Mouse (Mus musculus) hindbrain, embryonic 16.5 days (tissue): ENCODE results near the gene R3hdm4. TPM values are rescaled to one million over a fixed set of nuclear protein-coding genes. Genes with fewer than 3 reads are reported as not detected.
A peak's percentile ranks its signal among the peaks of the same experiment; 100 is the strongest.

Experiments used
- ATAC-seq: fragments of 200-750 bp; cut with Nextera tagmentation; 2 replicates; pipeline ENCODE4 v1.8.0; 2017; ENCODE audit warnings: moderate TSS enrichment, moderate library complexity
- H3K27ac ChIP-seq: fragments of 300-500 bp; sonication (generic); 2 replicates; pipeline ENCODE4 v1.5.1; 2014; ENCODE audit warnings: low read depth, mild to moderate bottlenecking, control low read depth, low read length, moderate library complexity
- H3K27me3 ChIP-seq: fragments of 300-500 bp; sonication (generic); replicated peaks from 2 replicates; pipeline ENCODE4 v1.6.1; 2014; ENCODE audit warnings: low read length; ENCODE audit not compliant: control insufficient read depth, insufficient read depth
- H3K36me3 ChIP-seq: fragments of 300-500 bp; sonication (generic); 2 replicates; pipeline ENCODE4 v1.6.1; 2014; ENCODE audit warnings: mild to moderate bottlenecking, low read length, moderate library complexity, mixed read lengths; ENCODE audit not compliant: control insufficient read depth, insufficient read depth
- H3K4me1 ChIP-seq: fragments of 300-500 bp; sonication (generic); 2 replicates; pipeline ENCODE4 v1.6.1; 2014; ENCODE audit warnings: low read depth, low read length; ENCODE audit not compliant: control insufficient read depth, insufficient read depth
- H3K4me2 ChIP-seq: fragments of 300-500 bp; sonication (generic); 2 replicates; pipeline ENCODE4 v1.6.1; 2014; ENCODE audit warnings: mild to moderate bottlenecking, low read length, control low read depth, moderate library complexity
- H3K4me3 ChIP-seq: fragments of 300-500 bp; sonication (generic); 2 replicates; pipeline ENCODE4 v1.5.1; 2014; ENCODE audit warnings: mild to moderate bottlenecking, low read length, control low read depth, moderate library complexity
- H3K9ac ChIP-seq: fragments of 300-500 bp; sonication (generic); 2 replicates; pipeline ENCODE4 v1.6.1; 2014; ENCODE audit warnings: low read depth, mild to moderate bottlenecking, control low read depth, low read length, moderate library complexity
- H3K9me3 ChIP-seq: fragments of 300-500 bp; sonication (generic); 2 replicates; pipeline ENCODE4 v1.6.1; 2014; ENCODE audit warnings: mild to moderate bottlenecking, low read length, moderate library complexity; ENCODE audit not compliant: control insufficient read depth
- WGBS: fragments of 180-500 bp; shearing (Covaris S2); extraction: QIAGEN DNeasy Blood & Tissue Kit; methylation state at CpG from one replicate; pipeline ENCODE4 v1.1.7; 2014; 5-methylcytosine and 5-hydroxymethylcytosine counted together
- polyA plus RNA-seq: library from polyadenylated mRNA; unstranded; fragments of >200 nt; fragmentation: Nextera tagmentation; extraction: Ambion mirVana; gene quantifications from 2 replicates; pipeline ENCODE4 v1.2.1, GENCODE M21; 2015

Gene R3hdm4
- polyA plus RNA-seq, 1 experiment from 2014 or later = 300 TPM

DNA sequence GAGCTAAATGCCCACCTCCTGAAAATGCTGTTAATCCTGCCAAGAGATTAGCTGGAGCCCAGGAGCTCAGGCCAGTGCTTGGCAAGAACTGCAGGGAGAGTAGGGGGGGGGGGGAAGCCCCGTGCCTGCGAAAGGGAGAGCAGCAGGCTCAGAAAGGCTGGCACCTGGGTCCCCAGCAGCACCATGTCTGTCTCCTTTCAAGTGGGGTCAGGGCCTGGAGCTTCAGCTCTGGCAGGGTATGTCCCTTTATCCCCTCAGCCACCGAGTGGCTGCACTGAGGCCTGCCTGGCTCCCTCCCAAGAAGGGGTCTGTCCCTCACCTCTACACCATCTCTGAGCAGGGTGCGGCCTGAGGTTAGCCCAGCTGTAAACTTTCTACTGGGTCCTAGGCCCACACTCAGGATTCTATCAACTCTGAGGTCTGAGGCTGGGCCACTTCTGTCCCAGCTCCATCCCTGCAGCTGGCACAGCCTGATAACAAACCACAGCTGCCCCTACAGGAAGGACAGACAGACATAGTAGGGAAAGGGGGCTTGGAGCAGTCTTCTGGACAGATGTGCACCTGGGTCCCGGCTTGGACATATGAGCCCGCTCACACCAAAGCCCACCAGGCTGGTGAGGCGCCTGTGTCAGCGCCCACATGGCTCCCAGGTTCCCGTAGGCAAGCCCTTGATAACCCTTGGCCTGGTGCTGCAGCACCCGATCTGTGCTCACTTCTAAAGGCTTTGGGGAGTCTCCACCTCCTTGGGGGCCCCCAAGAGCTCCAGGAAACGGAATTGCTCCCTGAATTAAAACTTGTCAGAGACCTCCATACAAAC is 6.7 kb downstream of the R3hdm4 start:
- H3K27ac ChIP-seq = no peak overlapping the region
- WGBS = 65% methylated on average over 11 of the region's 11 CpGs

DNA sequence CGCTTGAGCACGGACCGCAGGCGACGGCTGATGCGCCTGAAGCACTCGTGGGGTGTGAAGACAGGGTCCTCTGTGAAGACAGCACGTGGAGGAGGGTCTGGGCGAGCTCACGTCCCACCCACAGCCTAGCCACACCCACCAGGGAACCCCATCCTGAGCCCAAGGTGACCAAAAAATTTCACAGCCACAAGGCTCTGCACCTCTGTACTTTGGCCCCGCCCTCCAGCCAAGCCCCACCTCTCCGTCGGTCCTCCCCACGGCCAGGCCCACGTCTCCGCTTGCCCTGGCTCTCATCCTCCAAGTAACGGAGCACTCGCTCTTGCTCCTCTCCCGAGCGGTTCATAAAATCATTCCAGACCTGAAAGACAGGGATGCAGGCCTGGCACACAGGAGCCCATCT is 8.6 kb downstream of the R3hdm4 start:
- 71% methylated on average over 20 of the region's 20 CpGs for WGBS
- H3K36me3 ChIP-seq = 0 out of 2 replicates have a peak, but pooled peaks cover 7% of the 10 kb centered on the region
- peaks cover 33% of the 10 kb centered on the region for H3K4me1 ChIP-seq
- H3K27me3 ChIP-seq = no peaks in the 10 kb centered on the region
- no peak overlapping the region for H3K4me2 ChIP-seq
- no peak overlapping the region for H3K9ac ChIP-seq
- no peaks in the 10 kb centered on the region for H3K9me3 ChIP-seq
- no peak for ATAC-seq
- no peak overlapping the region for H3K4me3 ChIP-seq
- no peak overlapping the region for H3K27ac ChIP-seq

More for the DNA sequence above, 6.7 kb downstream of the R3hdm4 start:
- Histone ChIP-seq H3K36me3 (0 out of 2 replicates have a peak, but pooled peaks cover 7% of the 10 kb centered on the region), H3K27me3 (peaks cover 18% of the 10 kb centered on the region), H3K9ac (0 out of 2 replicates have a peak overlapping the region, but pooled peaks have one; percentile 18), H3K9me3 (no peaks in the 10 kb centered on the region), H3K4me3 (no peak overlapping the region), H3K4me2 (no peak overlapping the region), H3K4me1 (peaks cover 30% of the 10 kb centered on the region)
- ATAC-seq = no peak

DNA sequence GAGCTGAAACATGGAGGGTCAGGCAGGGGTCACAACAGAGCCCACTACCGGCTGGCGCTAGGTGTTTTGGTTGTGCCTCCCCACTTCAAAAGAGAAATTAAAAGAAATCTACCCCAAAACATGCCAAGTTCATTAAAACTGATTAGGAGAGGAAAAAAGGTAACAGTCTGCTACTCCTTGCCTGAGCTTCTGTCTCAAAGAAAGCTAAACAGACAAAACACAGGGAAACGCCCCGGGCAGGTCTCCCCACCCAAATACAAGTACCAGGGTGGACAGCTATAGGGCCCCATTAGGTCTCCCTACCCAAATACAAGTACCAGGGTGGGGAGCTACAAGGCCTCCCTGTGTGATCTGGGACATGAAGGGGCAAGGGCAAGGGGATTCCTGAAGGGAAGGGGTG is 10.5 kb downstream of the R3hdm4 start, which contains the start of gene Gm26602:
Gm26602 (plus strand) TSS at position 301 of the 400 bp plus-strand sequence.
- Histone ChIP-seq H3K36me3 (peaks cover 12% of the 10 kb centered on the region), H3K27me3 (no peaks in the 10 kb centered on the region), H3K9ac (peak within 1 kb of the TSS; percentile 54), H3K27ac (peak within 1 kb of the TSS; percentile 85), H3K9me3 (no peaks in the 10 kb centered on the region), H3K4me1 (peaks cover 22% of the 10 kb centered on the region), H3K4me2 (no peak within 1 kb of the TSS), H3K4me3 (no peak within 1 kb of the TSS)
- WGBS = 99% methylated on average over 4 of the region's 4 CpGs
- ATAC-seq = no peak

DNA sequence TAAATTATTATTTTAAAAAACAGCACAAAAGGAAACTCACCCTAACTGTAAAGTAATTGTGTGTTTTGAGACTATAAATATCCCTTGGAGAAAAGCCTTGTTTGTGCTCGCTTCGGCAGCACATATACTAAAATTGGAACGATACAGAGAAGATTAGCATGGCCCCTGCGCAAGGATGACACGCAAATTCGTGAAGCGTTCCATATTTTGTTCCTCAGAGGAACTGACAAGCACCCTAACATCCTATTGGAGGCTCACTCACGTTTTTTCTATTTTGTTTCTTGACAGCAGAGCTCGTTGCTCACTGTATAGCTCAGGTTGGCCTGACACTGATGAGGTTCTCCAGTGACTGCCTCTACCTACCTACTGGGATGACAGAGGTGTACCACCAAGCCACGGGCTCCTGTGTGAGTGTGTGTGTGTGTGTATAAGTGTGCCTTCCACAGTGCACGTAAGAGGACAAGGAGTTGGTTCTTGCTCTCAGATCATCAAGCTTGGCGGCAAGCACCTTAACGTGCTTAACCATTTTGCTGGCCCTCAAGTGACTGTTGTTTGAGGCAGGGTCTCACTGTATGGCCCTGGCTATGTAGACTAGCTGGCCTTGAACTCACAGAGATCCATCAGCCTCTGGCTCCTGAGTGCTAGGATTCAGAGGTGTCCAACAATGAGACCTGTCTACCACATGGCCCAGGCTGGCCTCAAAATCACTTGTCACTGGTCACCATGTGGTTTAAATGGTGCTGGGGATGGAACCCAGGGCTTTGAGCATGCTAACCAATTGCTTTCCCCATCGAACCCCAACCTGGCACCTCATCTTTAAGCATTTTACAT is 11.7 kb downstream of the R3hdm4 start:
- H3K27me3 ChIP-seq = no peaks in the 10 kb centered on the region
- peaks cover 11% of the 10 kb centered on the region for H3K4me1 ChIP-seq
- peak overlapping the region; percentile 85 for H3K27ac ChIP-seq
- no peaks in the 10 kb centered on the region for H3K9me3 ChIP-seq
- peaks cover 20% of the 10 kb centered on the region for H3K36me3 ChIP-seq
- peak overlapping the region; percentile 9 for H3K4me3 ChIP-seq
- H3K4me2 ChIP-seq = peak overlapping the region; percentile 51
- ATAC-seq = peak; percentile 44
- peak overlapping the region; percentile 54 for H3K9ac ChIP-seq
- WGBS = 22% methylated on average over 14 of the region's 14 CpGs

DNA sequence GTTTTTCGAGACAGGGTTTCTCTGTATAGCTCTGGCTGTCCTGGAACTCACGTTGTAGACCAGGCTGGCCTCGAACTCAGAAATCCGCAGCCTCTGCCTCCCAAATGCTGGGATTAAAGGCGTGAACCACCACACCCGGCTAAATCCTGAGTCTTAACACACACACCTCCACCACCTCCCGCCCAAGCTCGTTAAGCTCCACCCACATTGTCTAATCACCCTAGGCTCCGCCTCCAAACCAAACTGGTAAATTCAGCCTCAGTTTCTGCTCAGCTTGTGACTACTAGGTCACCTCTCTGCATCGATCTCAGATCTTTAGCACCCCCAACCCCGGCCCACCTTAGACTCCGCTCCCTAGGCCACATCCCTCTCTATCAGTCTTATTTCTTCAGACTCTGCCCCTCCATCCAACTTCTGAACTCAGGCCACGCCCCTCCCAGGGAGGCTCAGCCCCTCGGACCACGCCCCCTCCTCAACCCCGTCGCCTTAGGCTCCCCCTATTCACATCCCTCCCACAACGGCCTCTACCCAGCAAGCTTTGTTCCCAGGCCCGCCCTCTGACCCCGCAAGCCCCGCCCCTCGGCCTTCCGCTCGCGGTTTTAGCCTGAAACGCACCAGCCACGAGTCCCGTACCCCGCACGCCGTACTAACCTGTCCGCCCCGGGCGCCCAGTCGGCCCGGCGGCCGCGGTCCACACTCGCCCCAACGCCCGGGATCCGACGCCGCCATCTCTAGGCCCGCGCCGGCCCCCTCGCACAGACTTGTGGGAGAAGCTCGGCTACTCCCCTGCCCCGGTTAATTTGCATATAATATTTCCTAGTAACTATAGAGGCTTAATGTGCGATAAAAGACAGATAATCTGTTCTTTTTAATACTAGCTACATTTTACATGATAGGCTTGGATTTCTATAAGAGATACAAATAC is 12.6 kb downstream of the R3hdm4 start, which contains the start of gene Med16:
Med16 (minus strand) TSS at position 757 of the 925 bp plus-strand sequence.
- H3K9me3 ChIP-seq = no peaks in the 10 kb centered on the region
- H3K27me3 ChIP-seq = no peaks in the 10 kb centered on the region
- H3K9ac ChIP-seq = peak within 1 kb of the TSS; percentile 91
- peak within 1 kb of the TSS; percentile 62 for H3K4me3 ChIP-seq
- WGBS = 2% methylated on average over 52 of the region's 52 CpGs
- H3K27ac ChIP-seq = peak within 1 kb of the TSS; percentile 99
- H3K4me2 ChIP-seq = peak within 1 kb of the TSS; percentile 61
- peaks cover 6% of the 10 kb centered on the region for H3K4me1 ChIP-seq
- peak; percentile 95 for ATAC-seq
- H3K36me3 ChIP-seq = peaks cover 20% of the 10 kb centered on the region

- Histone ChIP-seq H3K27me3 (no peaks in the 10 kb centered on the region), H3K4me3 (no peak overlapping the region), H3K9me3 (no peaks in the 10 kb centered on the region), H3K36me3 (peaks cover 23% of the 10 kb centered on the region), H3K4me1 (peaks cover 6% of the 10 kb centered on the region), H3K9ac (no peak overlapping the region), H3K27ac (no peak overlapping the region), H3K4me2 (no peak overlapping the region)
- ATAC-seq = no peak
- 94% methylated on average over 10 of the region's 10 CpGs for WGBS
Measured at GRCm38 (mm10) chr10:79907415-79907814, 13.6 kb downstream of the R3hdm4 start.

- no peak overlapping the region for H3K4me3 ChIP-seq
- no peak overlapping the region for H3K27ac ChIP-seq
- no peaks in the 10 kb centered on the region for H3K27me3 ChIP-seq
- no peaks in the 10 kb centered on the region for H3K9me3 ChIP-seq
- ATAC-seq = no peak
- no peak overlapping the region for H3K9ac ChIP-seq
- 89% methylated on average over 8 of the region's 9 CpGs for WGBS
- no peak overlapping the region for H3K4me2 ChIP-seq
- peaks cover 21% of the 10 kb centered on the region for H3K36me3 ChIP-seq
- peaks cover 6% of the 10 kb centered on the region for H3K4me1 ChIP-seq
Measured at GRCm38 (mm10) chr10:79906712-79907111, 14.3 kb downstream of the R3hdm4 start.

DNA sequence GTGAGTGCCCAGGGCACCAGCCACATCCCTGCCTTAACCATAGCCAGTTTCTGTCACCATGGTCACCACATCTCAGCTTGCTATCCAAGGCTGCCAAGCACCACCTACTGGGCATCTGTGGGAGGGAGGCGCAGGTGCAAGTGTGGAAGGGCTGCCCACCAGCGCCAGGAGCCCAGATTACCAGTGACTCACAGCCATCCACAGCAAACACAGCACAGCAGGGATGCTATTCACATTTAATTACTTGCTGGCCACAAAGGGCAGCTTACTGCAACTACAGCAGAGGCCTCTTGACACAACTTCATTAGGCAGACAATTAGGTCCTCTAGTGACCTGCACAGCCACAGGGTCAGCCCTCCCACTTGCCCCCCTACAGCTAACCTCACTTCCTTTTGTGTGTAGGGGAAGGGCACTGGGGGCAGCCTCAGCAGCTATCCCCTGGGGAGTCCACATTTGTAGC is 20.0 kb downstream of the R3hdm4 start:
- Histone ChIP-seq H3K9me3 (no peaks in the 10 kb centered on the region), H3K27me3 (no peaks in the 10 kb centered on the region; the same call in 1 of the 2 replicates), H3K4me2 (no peak overlapping the region), H3K4me1 (peaks cover 10% of the 10 kb centered on the region), H3K9ac (peak overlapping the region; percentile 43; the same call in 1 of the 2 replicates), H3K4me3 (no peak overlapping the region), H3K36me3 (peaks cover 27% of the 10 kb centered on the region), H3K27ac (no peak overlapping the region)
- peak; percentile 51; the same call in 1 of the 2 replicates for ATAC-seq
- WGBS = 10% methylated on average over 2 of the region's 2 CpGs
